Mouse (Mus musculus) stomach, embryonic 16.5 days (tissue): ENCODE results near the gene Olfr611. TPM values are rescaled to one million over a fixed set of nuclear protein-coding genes. Genes with fewer than 3 reads are reported as not detected.
"Not testable (repeated sequence)": the region's sequence is repeated elsewhere in the genome, so short reads cannot be mapped to it uniquely, and the experiment has no call there.

Experiments
- ATAC-seq: fragments of 200-750 bp; cut with Nextera tagmentation; 2 replicates; pipeline ENCODE4 v1.8.0; 2017; ENCODE audit warnings: moderate number of reproducible peaks, moderate TSS enrichment; ENCODE audit not compliant: insufficient read depth, low FRiP score
- H3K27ac ChIP-seq: fragments of 300-500 bp; sonication (generic); 2 replicates; pipeline ENCODE4 v1.5.1; 2014; ENCODE audit warnings: low read length
- H3K27me3 ChIP-seq: fragments of 300-500 bp; sonication (generic); 2 replicates; pipeline ENCODE4 v1.6.1; 2014; ENCODE audit warnings: low read length, control low read depth, mixed read lengths; ENCODE audit not compliant: control insufficient read depth, insufficient read depth
- H3K36me3 ChIP-seq: fragments of 300-500 bp; sonication (generic); 2 replicates; pipeline ENCODE4 v1.6.1; 2014; ENCODE audit warnings: low read length; ENCODE audit not compliant: control insufficient read depth, insufficient read depth
- H3K4me1 ChIP-seq: fragments of 300-500 bp; sonication (generic); 2 replicates; pipeline ENCODE4 v1.6.1; 2014; ENCODE audit warnings: low read length, control low read depth, mixed read lengths; ENCODE audit not compliant: control insufficient read depth, insufficient read depth
- H3K4me2 ChIP-seq: fragments of 300-500 bp; sonication (generic); 2 replicates; pipeline ENCODE4 v1.6.1; 2014; ENCODE audit warnings: low read depth, low read length, mixed read lengths
- H3K4me3 ChIP-seq: fragments of 300-500 bp; sonication (generic); replicated peaks from 2 replicates; pipeline ENCODE4 v1.5.1; 2014; ENCODE audit warnings: mild to moderate bottlenecking, low read length
- H3K9ac ChIP-seq: fragments of 300-500 bp; sonication (generic); 2 replicates; pipeline ENCODE4 v1.6.1; 2014; ENCODE audit warnings: low read length
- H3K9me3 ChIP-seq: fragments of 300-500 bp; sonication (generic); replicated peaks from 2 replicates; pipeline ENCODE4 v1.6.1; 2016; ENCODE audit warnings: low read length, control low read depth; ENCODE audit not compliant: control insufficient read depth
- WGBS: fragments of 180-500 bp; shearing (Covaris S2); extraction: QIAGEN DNeasy Blood & Tissue Kit; methylation state at CpG from one replicate; pipeline ENCODE4 v1.1.7; 2014; 5-methylcytosine and 5-hydroxymethylcytosine counted together
- polyA plus RNA-seq: library from polyadenylated mRNA; unstranded; fragments of >200 nt; fragmentation: Nextera tagmentation; extraction: Ambion mirVana; gene quantifications from 2 replicates; pipeline ENCODE4 v1.2.1, GENCODE M21; 2015

Gene Olfr611
- not detected in 2 replicates for polyA plus RNA-seq

DNA sequence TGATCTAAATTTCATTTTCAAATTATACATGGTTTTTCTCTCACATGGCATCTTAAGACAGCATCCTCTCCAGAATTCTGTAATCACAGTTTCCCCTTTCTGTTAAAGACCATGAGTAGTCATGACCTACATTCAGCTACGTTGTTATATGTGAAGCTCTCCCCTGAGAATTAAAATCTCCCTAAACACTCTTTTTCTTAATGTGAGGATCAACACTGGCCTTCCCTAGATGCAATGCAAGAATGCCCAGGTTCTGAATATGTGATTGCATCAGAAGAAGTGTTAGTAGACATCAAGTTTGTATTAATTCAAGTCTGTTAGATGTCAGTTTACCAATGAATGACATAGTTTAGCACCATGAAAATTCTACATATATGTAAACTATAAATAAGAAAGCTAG is at the start of gene Olfr611:
Olfr611 (minus strand) TSS at position 101 of the 400 bp plus-strand sequence.
- not testable (repeated sequence) for H3K9ac ChIP-seq, H3K9me3 ChIP-seq, H3K4me3 ChIP-seq, H3K27me3 ChIP-seq, H3K4me2 ChIP-seq, H3K27ac ChIP-seq, H3K36me3 ChIP-seq, H3K4me1 ChIP-seq, ATAC-seq
- WGBS: 66% methylated on average over 1 of the region's 1 CpGs

DNA sequence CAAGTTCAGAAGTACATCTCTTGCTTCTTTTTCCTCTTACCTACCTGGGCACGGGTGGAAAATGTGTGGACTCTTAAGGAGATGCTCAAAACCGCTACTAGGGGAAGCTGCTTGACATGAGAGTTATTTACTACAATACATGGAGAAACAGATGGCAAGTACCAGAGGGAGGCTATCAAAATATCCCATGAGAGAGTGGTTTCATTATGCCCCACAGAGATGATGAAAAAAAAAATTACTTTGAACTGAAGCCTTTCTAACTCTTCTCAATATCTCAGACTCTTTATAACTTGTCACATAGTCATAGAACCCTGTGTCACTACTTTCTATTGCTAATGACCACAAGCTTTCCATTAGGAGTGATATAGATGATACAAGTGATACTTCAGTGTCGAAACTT is 48.4 kb upstream of the Olfr611 start, which contains the start of gene Olfr616:
Olfr616 (minus strand) TSS at position 101 of the 400 bp plus-strand sequence.
- no peak within 1 kb of the TSS for H3K27ac ChIP-seq
- no peaks in the 10 kb centered on the region for H3K4me1 ChIP-seq
- 70% methylated on average over 3 of the region's 3 CpGs for WGBS
- H3K4me3 ChIP-seq: no peak within 1 kb of the TSS
- no peaks in the 10 kb centered on the region for H3K9me3 ChIP-seq
- no peak within 1 kb of the TSS for H3K9ac ChIP-seq
- ATAC-seq: no peak
- no peak within 1 kb of the TSS for H3K4me2 ChIP-seq
- H3K27me3 ChIP-seq: no peaks in the 10 kb centered on the region
- no peaks in the 10 kb centered on the region for H3K36me3 ChIP-seq

DNA sequence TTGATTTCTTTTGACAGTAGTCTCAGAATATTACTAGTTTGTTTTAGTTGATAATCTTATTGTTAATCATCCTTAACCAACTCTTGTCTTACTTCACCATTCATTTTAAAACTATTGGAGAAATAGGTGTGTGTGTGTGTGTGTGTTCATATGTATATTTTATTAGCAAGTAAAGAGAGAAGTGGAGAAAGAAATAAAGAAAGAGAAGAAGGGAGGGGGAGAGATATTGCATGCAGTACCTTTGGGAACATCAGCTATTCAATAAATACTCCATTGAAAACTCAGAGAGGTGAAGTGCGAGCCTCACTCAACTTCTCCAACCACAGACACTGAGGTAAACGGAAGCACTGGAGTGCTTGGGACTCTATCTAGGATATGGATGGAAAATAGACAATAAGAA is 35.1 kb upstream of the Olfr611 start, which contains the start of gene Olfr615:
Olfr615 (plus strand) TSS at position 301 of the 400 bp plus-strand sequence.
- 76% methylated on average over 2 of the region's 2 CpGs for WGBS
- ATAC-seq: no peak

DNA sequence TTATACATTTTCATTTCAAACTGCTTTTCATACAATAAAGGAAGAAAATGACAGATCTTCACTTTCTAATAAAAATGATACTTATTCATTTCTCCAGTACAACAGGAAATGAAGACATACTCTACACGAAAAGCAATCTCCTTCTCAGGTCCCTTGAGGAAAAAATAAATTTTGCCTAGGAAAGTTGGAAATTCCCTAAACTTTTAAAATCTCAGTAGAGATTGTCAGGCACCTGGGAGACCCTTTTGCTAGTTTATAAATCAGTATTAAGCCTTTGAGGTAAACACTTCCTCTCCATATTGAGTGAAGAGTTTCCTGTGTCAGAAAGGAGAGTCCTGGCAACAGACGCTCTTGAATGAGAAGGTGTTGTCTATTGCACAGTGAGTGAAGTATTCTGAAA is 27.1 kb upstream of the Olfr611 start, which contains the start of gene Olfr613:
Olfr613 (plus strand) TSS at position 301 of the 400 bp plus-strand sequence.
- H3K27me3 ChIP-seq: no peaks in the 10 kb centered on the region
- H3K9ac ChIP-seq: no peak within 1 kb of the TSS
- no peaks in the 10 kb centered on the region for H3K9me3 ChIP-seq
- no peaks in the 10 kb centered on the region for H3K4me1 ChIP-seq
- 69% methylated on average over 2 of the region's 2 CpGs for WGBS
- H3K27ac ChIP-seq: no peak within 1 kb of the TSS
- H3K36me3 ChIP-seq: no peaks in the 10 kb centered on the region
- no peak within 1 kb of the TSS for H3K4me3 ChIP-seq
- no peak for ATAC-seq
- no peak within 1 kb of the TSS for H3K4me2 ChIP-seq

More for the DNA sequence above, 35.1 kb upstream of the Olfr611 start, which contains the start of gene Olfr615:
- Histone ChIP-seq H3K9ac (no peak within 1 kb of the TSS), H3K27ac (no peak within 1 kb of the TSS), H3K27me3 (no peaks in the 10 kb centered on the region), H3K36me3 (no peaks in the 10 kb centered on the region), H3K4me3 (no peak within 1 kb of the TSS), H3K9me3 (no peaks in the 10 kb centered on the region), H3K4me1 (no peaks in the 10 kb centered on the region), H3K4me2 (no peak within 1 kb of the TSS)

DNA sequence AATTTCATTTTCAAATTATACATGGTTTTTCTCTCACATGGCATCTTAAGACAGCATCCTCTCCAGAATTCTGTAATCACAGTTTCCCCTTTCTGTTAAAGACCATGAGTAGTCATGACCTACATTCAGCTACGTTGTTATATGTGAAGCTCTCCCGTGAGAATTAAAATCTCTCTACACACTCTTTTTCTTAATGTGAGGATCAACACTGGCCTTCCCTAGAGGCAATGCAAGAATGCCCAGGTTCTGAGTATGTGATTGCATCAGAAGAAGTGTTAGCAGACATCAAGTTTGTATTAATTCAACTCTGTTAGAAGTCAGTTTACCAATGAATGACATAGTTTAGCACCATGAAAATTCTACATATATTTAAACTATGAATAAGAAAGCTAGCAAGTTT is 22.0 kb upstream of the Olfr611 start, which contains the start of gene Olfr612:
Olfr612 (minus strand) TSS at position 101 of the 400 bp plus-strand sequence.
- ATAC-seq, H3K4me3 ChIP-seq, H3K9me3 ChIP-seq, H3K36me3 ChIP-seq, H3K4me2 ChIP-seq, H3K27ac ChIP-seq, H3K4me1 ChIP-seq, H3K27me3 ChIP-seq, H3K9ac ChIP-seq: not testable (repeated sequence)
- WGBS: 73% methylated on average over 2 of the region's 2 CpGs

DNA sequence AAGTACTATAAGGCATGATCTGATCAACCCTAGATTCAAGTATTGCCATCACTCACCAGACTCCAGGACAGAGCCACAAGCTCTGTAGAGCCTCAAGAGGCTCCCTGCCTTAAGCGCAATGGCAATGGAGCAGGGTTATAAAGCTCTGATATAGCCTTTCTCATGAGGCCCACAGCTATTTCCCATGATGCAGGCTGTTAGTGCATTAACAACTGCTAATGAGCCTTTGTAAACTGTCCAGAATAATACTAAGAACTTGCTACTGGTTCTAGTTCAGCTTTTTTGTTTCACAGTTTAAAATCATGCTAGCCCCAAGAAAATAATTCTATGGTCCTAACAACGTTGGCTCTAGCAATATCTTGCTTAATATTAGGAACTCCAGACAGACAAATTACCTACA is 8.6 kb downstream of the Olfr611 start, which contains the start of gene Olfr610:
Olfr610 (minus strand) TSS at position 101 of the 400 bp plus-strand sequence.
- WGBS: 83% methylated on average over 2 of the region's 2 CpGs

GRCm38 (mm10) chr7:103497962-103498361 is 22.7 kb downstream of the Olfr611 start, which contains the start of gene Olfr609:
Olfr609 (minus strand) TSS chr7:103498062.
- Histone ChIP-seq H3K36me3 (no peaks in the 10 kb centered on the region), H3K4me3 (no peak within 1 kb of the TSS), H3K27me3 (no peaks in the 10 kb centered on the region), H3K27ac (no peak within 1 kb of the TSS), H3K9ac (no peak within 1 kb of the TSS), H3K4me1 (no peaks in the 10 kb centered on the region), H3K9me3 (no peaks in the 10 kb centered on the region), H3K4me2 (no peak within 1 kb of the TSS)
- ATAC-seq: no peak
- 58% methylated on average over 1 of the region's 1 CpGs for WGBS

More for the DNA sequence above, 8.6 kb downstream of the Olfr611 start, which contains the start of gene Olfr610:
- Histone ChIP-seq H3K27ac (no peak within 1 kb of the TSS), H3K4me3 (no peak within 1 kb of the TSS), H3K4me2 (no peak within 1 kb of the TSS), H3K36me3 (no peaks in the 10 kb centered on the region), H3K9me3 (no peaks in the 10 kb centered on the region), H3K27me3 (no peaks in the 10 kb centered on the region), H3K4me1 (no peaks in the 10 kb centered on the region), H3K9ac (no peak within 1 kb of the TSS)
- no peak for ATAC-seq

- WGBS: 77% methylated on average over 9 of the region's 9 CpGs
- H3K9me3 ChIP-seq, H3K9ac ChIP-seq, H3K4me1 ChIP-seq, H3K36me3 ChIP-seq, H3K4me3 ChIP-seq, H3K27ac ChIP-seq, H3K27me3 ChIP-seq, H3K4me2 ChIP-seq, ATAC-seq: not testable (repeated sequence)
These were observed 43.5 kb downstream of the Olfr611 start for GRCm38 (mm10) chr7:103477106-103477505.

GRCm38 (mm10) chr7:103469577-103469976 is 51.1 kb downstream of the Olfr611 start, which contains the start of gene Olfr608:
Olfr608 (plus strand) TSS chr7:103469877.
- no peaks in the 10 kb centered on the region for H3K4me1 ChIP-seq
- no peak within 1 kb of the TSS for H3K9ac ChIP-seq
- no peaks in the 10 kb centered on the region for H3K9me3 ChIP-seq
- H3K36me3 ChIP-seq: no peaks in the 10 kb centered on the region
- no peak within 1 kb of the TSS for H3K4me2 ChIP-seq
- H3K27me3 ChIP-seq: no peaks in the 10 kb centered on the region
- H3K27ac ChIP-seq: no peak within 1 kb of the TSS
- H3K4me3 ChIP-seq: no peak within 1 kb of the TSS
- ATAC-seq: no peak
